In genomic region chr6:30400716-30401115, GRCm38 (mm10) we compare ENCODE assay signal across 8 mouse cellular contexts. TPM values are rescaled to one million over a fixed set of nuclear protein-coding genes. Genes with fewer than 3 reads are reported as not detected.
A peak's percentile ranks its signal among the peaks of the same experiment; 100 is the strongest.
DNase-seq lines count a peak whose midpoint lies in the region; ATAC-seq and TF ChIP-seq lines count a peak whose summit lies in the region.

No protein-coding gene starts in this region.

- WGBS in forebrain, embryonic 15.5 days, result 6% methylated on average over 7 of the region's 7 CpGs
- WGBS in liver, embryonic 14.5 days (ENCODE audit: insufficient replicate concordance), result 7% methylated on average over 7 of the region's 7 CpGs

- no peak for TF ChIP-seq CTCF in E14TG2a.4 (conservative IDR thresholded peaks at IDR 0.05; ENCODE audit: low read length)
- TF ChIP-seq CTCF in liver, embryonic 14.5 days (IDR thresholded peaks at IDR 0.05; ENCODE audit: low read depth), result no peak

- intact Hi-C loops in heart, postnatal 36 days (cut with DNase I), result loop anchor here (5.0 kb wide), 2 partner anchors 107 to 497 kb away; partner anchors contain the start of genes Copg2, Ssmem1 and Tmem209

- H3K4me2 ChIP-seq in forebrain, embryonic 15.5 days (replicated peaks), result peak overlapping the region; percentile 45
- peak overlapping the region; percentile 89 for H3K4me2 ChIP-seq in liver, embryonic 14.5 days (ENCODE audit: low read depth)

- H3K4me1 ChIP-seq in E14TG2a.4 (replicated peaks; ENCODE audit: low read depth, low read length), result peaks cover 25% of the 10 kb centered on the region
- peaks cover 23% of the 10 kb centered on the region for H3K4me1 ChIP-seq in forebrain, embryonic 15.5 days
- H3K4me1 ChIP-seq in liver, embryonic 14.5 days (replicated peaks; ENCODE audit: control insufficient read depth in 2 of 2, insufficient read depth in 2 of 2, low read length in 1 of 2), result peaks cover 0 to 9% of the 10 kb centered on the region in 2 experiments; a peak in 3 of 4 replicates

- no peaks in the 10 kb centered on the region for H3K27me3 ChIP-seq in E14TG2a.4 (ENCODE audit: insufficient read depth, low read length)
- H3K27me3 ChIP-seq in forebrain, embryonic 15.5 days, result no peaks in the 10 kb centered on the region
- H3K27me3 ChIP-seq in liver, embryonic 14.5 days (ENCODE audit: control insufficient read depth, insufficient read depth, low read length), result no peaks in the 10 kb centered on the region

- no peaks in the 10 kb centered on the region for H3K36me3 ChIP-seq in E14TG2a.4 (ENCODE audit: insufficient read depth, low read length)
- H3K36me3 ChIP-seq in forebrain, embryonic 15.5 days, result no peaks in the 10 kb centered on the region
- no peaks in the 10 kb centered on the region for H3K36me3 ChIP-seq in liver, embryonic 14.5 days (replicated peaks; ENCODE audit: control insufficient read depth, insufficient read depth, low read depth)

- H3K9ac ChIP-seq in forebrain, embryonic 15.5 days (replicated peaks), result peak overlapping the region; percentile 81
- peak overlapping the region; percentile 67 for H3K9ac ChIP-seq in liver, embryonic 14.5 days (replicated peaks)

- H3K9me3 ChIP-seq in E14TG2a.4 (ENCODE audit: low read length), result no peaks in the 10 kb centered on the region
- no peaks in the 10 kb centered on the region for H3K9me3 ChIP-seq in forebrain, embryonic 15.5 days
- H3K9me3 ChIP-seq in liver, embryonic 14.5 days (ENCODE audit: control insufficient read depth, low read length), result no peaks in the 10 kb centered on the region

- TF ChIP-seq EP300 in liver, embryonic 14.5 days (IDR thresholded peaks at IDR 0.05; ENCODE audit: low read depth), result no peak

- no peak for ATAC-seq in forebrain, embryonic 15.5 days (replicated peaks)
- no peak for ATAC-seq in liver, embryonic 14.5 days (ENCODE audit: insufficient read depth)

- DNase-seq in heart, adult 11 months, result peak; percentile 21
- DNase-seq in heart, postnatal 36 days, result no peak
- DNase-seq in liver, embryonic 14.5 days (ENCODE audit: low read depth in 3 of 3, low spot score in 3 of 3), result peak in 1 of 3 experiments; percentile 9
- DNase-seq in natural killer cell, adult 2 months (ENCODE audit: low spot score in 2 of 2), result no peak
- no peak for DNase-seq in frontal cortex, postnatal 25 days (ENCODE audit: low spot score in 2 of 2)
- no peak for DNase-seq in kidney, postnatal 25 days

- peak overlapping the region; percentile 96 for H3K4me3 ChIP-seq in E14TG2a.4 (replicated peaks; ENCODE audit: low read length)
- peak overlapping the region; percentile 90 for H3K4me3 ChIP-seq in forebrain, embryonic 15.5 days
- H3K4me3 ChIP-seq in liver, embryonic 14.5 days (ENCODE audit: insufficient read depth in 1 of 2, low read depth in 2 of 2, low read length in 2 of 2), result peak overlapping the region; percentile 87 to 96; a peak in 3 of 4 replicates

- H3K27ac ChIP-seq in forebrain, embryonic 15.5 days (replicated peaks), result peak overlapping the region; percentile 100
- peak overlapping the region; percentile 0; the same call in 1 of the 2 replicates for H3K27ac ChIP-seq in liver, embryonic 14.5 days

RNA-seq across cellular contexts. Expression of gene Klhdc10, which starts 1.0 kb away (rescaled TPM):
- 10 to 100 TPM; 50.6 to 55.2 TPM for total RNA-seq in heart, postnatal 36 days (2021)
- polyA plus RNA-seq in forebrain, embryonic 15.5 days (2015; fragmentation: Nextera tagmentation; extraction: Ambion mirVana), result 33.0 and 35.1 TPM in 2 replicates
- 8.0 and 12.8 TPM in 2 replicates for polyA plus RNA-seq in liver, embryonic 14.5 days (2012; rRNA removed)
- polyA plus RNA-seq in liver, embryonic 14.5 days (2014; fragmentation: Nextera tagmentation; extraction: Ambion mirVana), result 8.9 and 9.4 TPM in 2 replicates

RNA-seq across cellular contexts. Expression of gene Zc3hc1, which starts 9.9 kb away (rescaled TPM):
- 10 to 100 TPM; 14.7 to 14.8 TPM for total RNA-seq in heart, postnatal 36 days (2021)
- 71.3 and 74.2 TPM in 2 replicates for polyA plus RNA-seq in forebrain, embryonic 15.5 days (2015; fragmentation: Nextera tagmentation; extraction: Ambion mirVana)
- 11.9 and 13.7 TPM in 2 replicates for polyA plus RNA-seq in liver, embryonic 14.5 days (2012; rRNA removed)
- polyA plus RNA-seq in liver, embryonic 14.5 days (2014; fragmentation: Nextera tagmentation; extraction: Ambion mirVana), result 23.4 and 24.1 TPM in 2 replicates
